Mouse (Mus musculus) urinary bladder, postnatal 25 days (tissue): ENCODE measurements around the gene Sprr2d.

ENCODE experiments used
- DNase-seq: peaks from one replicate; pipeline ENCODE4 v3.0.0; 2022; ENCODE audit warnings: low spot score

The Sprr2d gene

DNA sequence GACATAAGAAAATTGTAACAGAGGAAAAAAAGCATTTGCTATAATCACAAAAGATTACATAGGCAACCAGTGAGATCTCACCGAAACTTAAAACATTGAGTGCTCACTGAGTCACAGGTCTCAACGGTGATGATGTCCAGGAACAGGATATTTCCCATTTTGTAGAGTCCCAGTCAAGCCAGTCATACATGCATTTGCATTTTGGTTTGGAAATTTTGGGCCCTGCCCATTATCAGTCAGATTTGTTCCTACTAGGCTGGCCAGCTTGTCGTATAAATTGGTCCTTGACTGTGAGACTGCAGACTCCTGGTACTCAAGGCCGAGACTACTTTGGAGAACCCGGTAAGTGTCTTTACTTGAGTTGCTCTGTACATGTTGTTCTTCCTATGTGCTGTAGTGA lies at the start of gene Sprr2d:
Gene Sprr2d, plus strand, starts transcription at position 301 of the 400 bp plus-strand sequence.
- no peak for DNase-seq

DNA sequence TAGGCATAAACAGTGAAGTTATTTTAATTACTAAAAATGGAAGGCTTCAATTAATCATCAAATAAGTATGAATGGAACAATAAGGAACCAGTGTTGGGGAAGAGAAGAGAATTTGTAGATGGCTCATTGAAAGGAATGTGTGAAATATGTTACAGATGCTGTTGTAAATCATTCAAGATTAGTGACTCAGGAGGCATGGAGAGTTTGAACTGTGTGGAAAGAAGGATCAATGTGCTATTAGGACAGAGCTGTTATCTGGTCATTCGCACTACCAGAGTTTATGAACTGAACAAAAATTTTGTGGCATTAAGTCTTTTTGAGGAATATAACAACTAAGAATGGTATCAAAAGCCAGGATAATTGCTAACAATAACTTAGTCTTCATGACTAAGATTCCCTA lies 31.5 kb upstream of the Sprr2d start:
- DNase-seq: no peak

DNA sequence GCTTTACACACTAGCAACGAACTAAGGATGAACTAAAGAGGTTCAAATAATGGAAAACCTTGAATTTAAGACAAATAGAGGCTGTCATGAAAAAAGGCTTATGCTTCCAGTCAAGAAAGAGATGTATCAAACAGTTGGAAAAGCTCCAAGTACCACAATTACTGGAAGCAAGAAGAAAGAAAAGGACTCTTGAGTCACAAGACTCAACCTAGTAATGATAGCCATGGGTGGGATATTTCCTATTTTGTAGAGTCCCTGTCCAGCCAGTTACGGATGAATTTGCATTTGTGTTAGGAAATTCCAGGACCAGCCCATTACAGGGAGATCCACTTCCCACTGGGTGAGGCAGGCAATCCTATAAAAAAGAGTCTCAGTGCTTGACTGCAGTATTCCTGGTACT lies 22.6 kb upstream of the Sprr2d start, which contains the start of gene Sprr2b:
Gene Sprr2b, plus strand, starts transcription at position 301 of the 400 bp plus-strand sequence.
- DNase-seq: no peak

- DNase-seq: no peak
Measured at GRCm38 (mm10) chr3:92317384-92317783, 21.6 kb upstream of the Sprr2d start.

DNA sequence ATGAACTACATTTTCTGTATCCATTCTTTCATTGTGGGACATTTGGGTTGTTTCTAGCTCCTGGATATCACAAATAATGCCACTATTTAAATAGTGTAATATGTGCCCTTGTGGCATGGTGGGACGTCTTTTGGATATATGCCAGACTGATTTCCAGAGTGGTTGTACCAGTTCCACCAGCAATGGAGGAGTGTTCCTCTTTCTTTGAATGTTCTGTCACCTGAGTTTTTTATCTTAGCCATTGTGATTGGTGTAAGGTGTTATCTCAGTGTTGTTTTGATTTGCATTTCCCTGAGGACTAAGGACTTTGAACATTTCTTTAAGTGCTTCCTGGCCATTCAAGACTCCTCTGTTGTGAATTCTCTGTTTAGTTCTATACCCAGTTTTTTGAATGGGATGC lies 2.7 kb upstream of the Sprr2d start:
- DNase-seq: no peak

- DNase-seq: no peak
Measured at GRCm38 (mm10) chr3:92351843-92352242, 12.9 kb downstream of the Sprr2d start, which contains the start of gene Sprr2e. Gene Sprr2e, plus strand, starts transcription at chr3:92352143.

DNA sequence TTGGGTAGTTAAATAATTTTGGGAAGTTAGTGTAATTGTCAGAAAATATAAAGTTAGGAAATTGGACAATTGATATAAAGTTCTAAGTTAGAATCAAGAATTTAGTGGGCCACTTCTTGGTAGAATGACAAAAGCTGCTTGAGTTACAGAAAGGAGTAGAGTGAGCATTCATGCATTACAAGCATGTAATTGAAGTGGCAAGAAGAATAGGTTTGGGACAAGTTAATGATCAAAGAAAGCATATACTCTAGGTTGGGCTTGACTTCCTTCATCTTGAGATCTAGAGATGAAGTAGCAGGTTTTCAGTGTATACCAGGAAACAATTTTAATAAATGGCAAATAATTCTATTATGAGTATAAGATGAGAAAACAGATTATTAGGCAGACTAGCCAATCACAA lies 22.7 kb downstream of the Sprr2d start:
- no peak for DNase-seq

GRCm38 (mm10) chr3:92364887-92365286 lies 25.9 kb downstream of the Sprr2d start, which contains the start of gene Sprr2f:
Gene Sprr2f, plus strand, starts transcription at chr3:92365187.
- DNase-seq: no peak

GRCm38 (mm10) chr3:92373613-92374012 lies 34.7 kb downstream of the Sprr2d start:
- DNase-seq: no peak

DNA sequence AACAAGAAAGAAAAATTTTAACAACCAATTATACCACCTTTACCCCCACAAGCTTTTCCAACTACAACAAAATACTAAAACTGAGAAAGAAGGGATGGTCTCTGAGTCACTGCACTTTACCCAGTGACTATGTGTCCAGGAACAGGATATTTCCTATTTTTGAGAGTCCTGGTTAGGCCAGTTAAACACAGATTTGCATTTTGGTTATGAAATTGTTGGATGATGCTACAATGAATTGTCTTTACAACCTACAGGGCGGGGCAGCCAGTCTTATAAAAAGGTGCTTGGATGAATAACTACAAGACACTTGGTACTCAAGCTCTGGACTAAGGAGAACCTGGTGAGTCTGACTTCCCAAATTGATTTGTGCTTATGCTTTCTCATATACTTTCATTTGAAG lies 46.4 kb downstream of the Sprr2d start, which contains the start of gene Sprr2h:
Gene Sprr2h, plus strand, starts transcription at position 301 of the 400 bp plus-strand sequence.
- no peak for DNase-seq
